Mouse (Mus musculus): ENCODE measurements around the gene Itgb5. TPM values are rescaled to one million over a fixed set of nuclear protein-coding genes. Genes with fewer than 3 reads are reported as not detected.

Gene Itgb5
- total and polyA plus RNA-seq, 3 experiments = 0.27 to 0.58 TPM; not detected in 1

DNA sequence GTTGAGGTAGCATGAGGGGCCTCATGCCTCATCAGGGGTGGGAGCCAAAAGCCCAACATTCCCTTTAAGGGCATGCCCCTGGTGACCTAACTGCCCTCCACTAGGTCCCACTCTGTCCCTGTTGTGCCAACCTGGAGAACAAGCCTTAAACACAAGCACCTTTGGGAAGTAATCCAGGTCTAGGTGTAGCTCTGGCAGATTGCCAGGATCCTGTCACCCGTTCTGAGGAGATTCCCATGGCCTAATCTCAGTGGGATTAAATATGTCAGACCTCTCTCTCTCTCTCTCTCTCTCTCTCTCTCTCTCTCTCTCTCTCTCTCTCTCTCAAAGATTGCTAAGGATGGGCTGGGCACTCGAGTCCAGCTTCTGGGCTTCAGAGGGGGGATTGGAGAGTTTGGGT, 102.2 kb downstream of the Itgb5 start:
- Histone ChIP-seq H3K4me1 (ENCODE audit: control insufficient read depth in 1 of 2, insufficient read depth in 2 of 2, low read length in 2 of 2) (peaks cover 0 to 10% of the 10 kb centered on the region in 2 experiments; a peak in 2 of 4 replicates), H3K27me3 (ENCODE audit: control insufficient read depth in 1 of 2, insufficient read depth in 2 of 2, low read length in 2 of 2) (no peaks in the 10 kb centered on the region)

DNA sequence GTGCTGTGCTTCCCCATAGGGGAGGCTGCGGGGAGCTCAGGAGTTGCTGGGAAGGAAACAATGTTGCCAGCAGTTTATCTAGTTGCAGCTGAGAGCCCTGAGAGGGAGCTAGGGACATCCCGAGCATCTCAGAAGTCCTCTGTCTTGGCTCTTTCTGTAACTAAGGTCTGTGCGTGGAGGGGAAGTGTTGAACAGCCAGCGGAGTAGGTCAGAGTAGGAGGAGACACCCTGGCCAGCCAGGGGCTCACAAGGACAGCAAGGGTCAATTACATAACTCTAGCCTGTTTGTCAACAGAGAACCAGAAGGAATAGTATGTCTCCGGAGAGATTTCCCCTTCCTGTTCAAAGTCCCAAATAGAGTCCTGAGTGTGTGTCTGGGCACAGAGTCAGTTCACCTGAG, 102.7 kb downstream of the Itgb5 start:
- TF ChIP-seq NELFE (IDR thresholded peaks at IDR 0.05; ENCODE audit: low read depth, low read length) (no peak), CHD2 (IDR thresholded peaks at IDR 0.05; ENCODE audit: low read length) (no peak), ETS1 (IDR thresholded peaks at IDR 0.05; ENCODE audit: low read depth, low read length) (no peak), MXI1 (IDR thresholded peaks at IDR 0.05; ENCODE audit: low read depth, low read length) (no peak), ZKSCAN1 (IDR thresholded peaks at IDR 0.05; ENCODE audit: low read depth, low read length) (no peak), GATA1 (IDR thresholded peaks at IDR 0.05; ENCODE audit: low read depth, low read length) (no peak), MEF2A (IDR thresholded peaks at IDR 0.05; ENCODE audit: extremely low read depth, insufficient replicate concordance, low read depth, low read length, poor library complexity, severe bottlenecking) (no peak), HCFC1 (IDR thresholded peaks at IDR 0.05; ENCODE audit: low read depth, low read length) (no peak), ZC3H11A (IDR thresholded peaks at IDR 0.05; ENCODE audit: low read depth, low read length) (no peak), CTCF (IDR thresholded peaks at IDR 0.05 in 2 of 3, conservative IDR thresholded peaks at IDR 0.05 in 1 of 3; ENCODE audit: control insufficient read depth in 1 of 3, insufficient read depth in 1 of 3, low read depth in 2 of 3, low read length in 3 of 3, poor library complexity in 1 of 3, severe bottlenecking in 1 of 3) (no peak), MAX (IDR thresholded peaks at IDR 0.05; ENCODE audit: low read length) (no peak), JUND (IDR thresholded peaks at IDR 0.05; ENCODE audit: low read depth, low read length) (no peak), ELF1 (IDR thresholded peaks at IDR 0.05; ENCODE audit: low read depth, low read length) (no peak), ZNF384 (IDR thresholded peaks at IDR 0.05; ENCODE audit: low read depth, low read length) (no peak), MYB (IDR thresholded peaks at IDR 0.05; ENCODE audit: low read depth, low read length) (no peak)
- DNase-seq (ENCODE audit: low read depth, low spot score) = no peak
- Histone ChIP-seq H3K4me3 (ENCODE audit: control insufficient read depth in 1 of 2, insufficient read depth in 1 of 2, low read depth in 2 of 2, low read length in 2 of 2) (no peak overlapping the region), H3K27ac (ENCODE audit: control insufficient read depth, low read depth, low read length) (no peak overlapping the region), H3K27me3 (ENCODE audit: control insufficient read depth in 1 of 2, insufficient read depth in 2 of 2, low read length in 2 of 2) (no peaks in the 10 kb centered on the region), H3K9ac (ENCODE audit: control insufficient read depth, low read depth, low read length, poor library complexity, severe bottlenecking) (no peak overlapping the region), H3K36me3 (ENCODE audit: control insufficient read depth in 1 of 2, insufficient read depth in 2 of 2, low read length in 2 of 2) (peaks cover 0 to 5% of the 10 kb centered on the region in 2 experiments; a peak in 2 of 4 replicates), H3K79me2 (ENCODE audit: control insufficient read depth, insufficient read depth, low read length, poor library complexity) (no peaks in the 10 kb centered on the region), H3K9me3 (replicated peaks; ENCODE audit: insufficient read depth, low read length) (no peaks in the 10 kb centered on the region), H3K4me1 (ENCODE audit: control insufficient read depth in 1 of 2, insufficient read depth in 2 of 2, low read length in 2 of 2) (peaks cover 0 to 14% of the 10 kb centered on the region in 2 experiments; a peak in 2 of 4 replicates)

More for the DNA sequence above, 102.2 kb downstream of the Itgb5 start:
- no peak for DNase-seq (ENCODE audit: low read depth, low spot score)
- no peak overlapping the region for H3K4me3 ChIP-seq (ENCODE audit: control insufficient read depth in 1 of 2, insufficient read depth in 1 of 2, low read depth in 2 of 2, low read length in 2 of 2)
- H3K9ac ChIP-seq (ENCODE audit: control insufficient read depth, low read depth, low read length, poor library complexity, severe bottlenecking) = no peak overlapping the region
- H3K9me3 ChIP-seq (replicated peaks; ENCODE audit: insufficient read depth, low read length) = no peaks in the 10 kb centered on the region
- H3K36me3 ChIP-seq (ENCODE audit: control insufficient read depth in 1 of 2, insufficient read depth in 2 of 2, low read length in 2 of 2) = peaks cover 0 to 3% of the 10 kb centered on the region in 2 experiments; a peak in 1 of 4 replicates
- H3K27ac ChIP-seq (ENCODE audit: control insufficient read depth, low read depth, low read length) = no peak overlapping the region
- no peaks in the 10 kb centered on the region for H3K79me2 ChIP-seq (ENCODE audit: control insufficient read depth, insufficient read depth, low read length, poor library complexity)
- TF ChIP-seq NRF1 (IDR thresholded peaks at IDR 0.05; ENCODE audit: insufficient read depth, low read depth, low read length, poor library complexity, severe bottlenecking) (no peak), ZC3H11A (IDR thresholded peaks at IDR 0.05; ENCODE audit: low read depth, low read length) (no peak), MAZ (IDR thresholded peaks at IDR 0.05; ENCODE audit: low read depth, low read length) (no peak), USF2 (IDR thresholded peaks at IDR 0.05; ENCODE audit: borderline replicate concordance in 1 of 2, insufficient read depth in 1 of 2, low read depth in 1 of 2, low read length in 2 of 2) (no peak), TBP (IDR thresholded peaks at IDR 0.05; ENCODE audit: low read depth, low read length) (no peak), BHLHE40 (IDR thresholded peaks at IDR 0.05; ENCODE audit: borderline replicate concordance, low read depth, low read length) (no peak), E2F4 (IDR thresholded peaks at IDR 0.05; ENCODE audit: borderline replicate concordance, low read depth, low read length) (no peak), ELF1 (IDR thresholded peaks at IDR 0.05; ENCODE audit: low read depth, low read length) (no peak), ETS1 (IDR thresholded peaks at IDR 0.05; ENCODE audit: low read depth, low read length) (no peak), POLR2AphosphoS5 (IDR thresholded peaks at IDR 0.05; ENCODE audit: borderline replicate concordance, low read depth, low read length) (no peak), POLR2AphosphoS2 (IDR thresholded peaks at IDR 0.05; ENCODE audit: low read length) (no peak), GATA1 (IDR thresholded peaks at IDR 0.05; ENCODE audit: low read depth, low read length) (no peak), RAD21 (IDR thresholded peaks at IDR 0.05; ENCODE audit: low read depth, low read length) (no peak), CTCF (IDR thresholded peaks at IDR 0.05 in 2 of 3, conservative IDR thresholded peaks at IDR 0.05 in 1 of 3; ENCODE audit: control insufficient read depth in 1 of 3, insufficient read depth in 1 of 3, low read depth in 2 of 3, low read length in 3 of 3, poor library complexity in 1 of 3, severe bottlenecking in 1 of 3) (no peak), CHD1 (IDR thresholded peaks at IDR 0.05; ENCODE audit: low read depth, low read length) (no peak), SIN3A (IDR thresholded peaks at IDR 0.05; ENCODE audit: low read length) (no peak), SMC3 (IDR thresholded peaks at IDR 0.05; ENCODE audit: low read depth, low read length) (no peak), JUND (IDR thresholded peaks at IDR 0.05; ENCODE audit: low read depth, low read length) (no peak), MAX (IDR thresholded peaks at IDR 0.05; ENCODE audit: low read length) (no peak), MEF2A (IDR thresholded peaks at IDR 0.05; ENCODE audit: extremely low read depth, insufficient replicate concordance, low read depth, low read length, poor library complexity, severe bottlenecking) (no peak)
